9 mouse cellular contexts compared by ENCODE assay signal in genomic region chr2:124684481-124684901, GRCm38 (mm10).
DNase-seq lines count a peak whose midpoint lies in the region; ATAC-seq and TF ChIP-seq lines count a peak whose summit lies in the region.
"Had no signal": no experiment of that assay in that cellular context is flagged by ENCODE, and none has a peak within 500 bp of the region (broad histone marks: within the 10 kb centered on the region; RNA-seq: fewer than 3 reads in every experiment).

No protein-coding gene starts in this region.

- H3K27ac ChIP-seq in bone marrow macrophage, adult 2 months (ENCODE audit: insufficient read depth, low read depth, low read length), result peak overlapping the region; percentile 93
- H3K27ac ChIP-seq: layer of hippocampus, adult 2 months had no signal

- DNase-seq in lung, adult 18-20 months, result peak; percentile 24 to 27
- no peak for DNase-seq in lung, adult 2 months
- DNase-seq in gastrocnemius, postnatal 36 days, result peak; percentile 19 to 24
- peak; percentile 36 for DNase-seq in lung, postnatal 36 days
- DNase-seq in cerebellum, postnatal 36 days, result no peak
- DNase-seq: lung, embryonic 14.5 days had no signal

- WGBS in lung, adult 2 months, result 34% methylated on average over 5 of the region's 5 CpGs

- no peak for TF ChIP-seq CTCF in lung, adult 2 months (IDR thresholded peaks at IDR 0.05; ENCODE audit: insufficient read depth, low read length)
- no peak for TF ChIP-seq CTCF in bone marrow macrophage, adult 2 months (IDR thresholded peaks at IDR 0.05; ENCODE audit: low read depth, low read length)

- intact Hi-C loops in gastrocnemius, postnatal 36 days (cut with DNase I), result no loop called here

- no peak for ATAC-seq in monocyte, adult 5-6 weeks (replicated peaks; ENCODE audit: insufficient number of reproducible peaks, low FRiP score, low TSS enrichment, poor library complexity, severe bottlenecking)

- TF ChIP-seq POLR2A in lung, adult 2 months (IDR thresholded peaks at IDR 0.05; ENCODE audit: borderline replicate concordance, extremely low read depth, low read depth, low read length), result no peak
- TF ChIP-seq POLR2A in bone marrow macrophage, adult 2 months (IDR thresholded peaks at IDR 0.05; ENCODE audit: borderline replicate concordance, low read depth, low read length), result no peak

- no peaks in the 10 kb centered on the region for H3K4me1 ChIP-seq in lung, adult 2 months (ENCODE audit: control insufficient read depth, insufficient read depth, low read length)
- H3K4me1 ChIP-seq in bone marrow macrophage, adult 2 months (ENCODE audit: control insufficient read depth, insufficient read depth, low read length), result peaks cover 15% of the 10 kb centered on the region

- H3K4me3 ChIP-seq in lung, adult 2 months (replicated peaks; ENCODE audit: extremely low read depth, low read depth, low read length), result no peak overlapping the region
- H3K4me3 ChIP-seq in bone marrow macrophage, adult 2 months (ENCODE audit: insufficient read depth, low read length), result peak overlapping the region; percentile 34
- H3K4me3 ChIP-seq: layer of hippocampus, adult 2 months had no signal

Comparison
In these comparisons a context has a peak if more than half of its experiments do, and no peak if none do; other contexts are left out.
1. DNase-seq: peak in lung, adult 18-20 months (2 of 2), gastrocnemius, postnatal 36 days (2 of 2) and lung, postnatal 36 days (single experiment); none in lung, adult 2 months (single experiment) and cerebellum, postnatal 36 days (0 of 2).